Mouse (Mus musculus) NIH3T3 (cell line): Measurements from ENCODE around the gene Sgpp1.
"Not testable (repeated sequence)": the region's sequence is repeated elsewhere in the genome, so short reads cannot be mapped to it uniquely, and the experiment has no call there.

Experiments used
- DNase-seq: peaks from one replicate; pipeline ENCODE4 v3.0.0-alpha.2; 2012; ENCODE audit warnings: low read depth

The Sgpp1 gene

GRCm38 (mm10) chr12:75689003-75689402 lies 46.5 kb downstream of the Sgpp1 start:
- no peak for DNase-seq

GRCm38 (mm10) chr12:75687314-75687713 lies 48.2 kb downstream of the Sgpp1 start:
- no peak for DNase-seq

- not testable (repeated sequence) for DNase-seq
These were observed 51.5 kb downstream of the Sgpp1 start for GRCm38 (mm10) chr12:75684026-75684425.

- no peak for DNase-seq
These were observed 51.9 kb downstream of the Sgpp1 start for GRCm38 (mm10) chr12:75683598-75683997.

- DNase-seq, result peak; percentile 86
These were observed 52.7 kb downstream of the Sgpp1 start for GRCm38 (mm10) chr12:75682842-75683241.

- no peak for DNase-seq
These were observed 54.4 kb downstream of the Sgpp1 start for GRCm38 (mm10) chr12:75681101-75681500.

GRCm38 (mm10) chr12:75678393-75678792 lies 57.1 kb downstream of the Sgpp1 start:
- DNase-seq, result no peak

GRCm38 (mm10) chr12:75672630-75673029 lies 62.9 kb downstream of the Sgpp1 start:
- no peak for DNase-seq

- DNase-seq, result no peak
These were observed 63.7 kb downstream of the Sgpp1 start for GRCm38 (mm10) chr12:75671759-75672315.

- peak; percentile 23 for DNase-seq
These were observed 64.9 kb downstream of the Sgpp1 start for GRCm38 (mm10) chr12:75670611-75671010.

- peak; percentile 100 for DNase-seq
These were observed 66.0 kb downstream of the Sgpp1 start, which contains the start of gene Wdr89 for GRCm38 (mm10) chr12:75669258-75670106. TSS of gene Wdr89 (minus strand) at chr12:75669537.

GRCm38 (mm10) chr12:75668916-75669257 lies 66.6 kb downstream of the Sgpp1 start:
- DNase-seq, result no peak

- no peak for DNase-seq
These were observed 67.3 kb downstream of the Sgpp1 start for GRCm38 (mm10) chr12:75668221-75668620.

- DNase-seq, result peak; percentile 50
These were observed 68.6 kb downstream of the Sgpp1 start for GRCm38 (mm10) chr12:75666939-75667338.

GRCm38 (mm10) chr12:75664516-75664810 lies 71.1 kb downstream of the Sgpp1 start:
- DNase-seq, result no peak
